Mouse (Mus musculus) right cerebral cortex, postnatal 4 days (tissue): ENCODE measurements around the gene Phkg1.
"Not testable (repeated sequence)": the region's sequence is repeated elsewhere in the genome, so short reads cannot be mapped to it uniquely, and the experiment has no call there.

Source experiments
- DNase-seq: peaks from one replicate; pipeline ENCODE4 v3.0.0-alpha.2; 2022

Phkg1 gene

DNA sequence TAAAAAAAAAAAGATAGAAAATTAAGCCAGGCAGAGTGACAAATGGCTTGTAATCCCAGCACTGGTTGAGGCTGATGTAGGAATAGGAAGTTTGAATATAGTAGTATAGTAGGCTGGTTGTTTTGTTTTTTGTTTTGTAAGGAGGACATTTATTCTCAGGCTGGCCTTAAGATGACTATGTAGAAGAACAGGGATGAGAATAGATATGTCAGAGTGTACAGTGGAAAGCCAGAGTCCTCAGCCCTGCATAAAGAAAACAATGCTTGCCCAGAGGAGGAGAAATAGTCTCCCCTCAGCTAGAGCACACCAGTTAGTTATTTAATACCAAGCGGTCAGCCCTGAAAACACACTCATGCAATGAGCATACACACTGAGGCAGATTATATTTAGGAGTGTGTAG, at the start of gene Phkg1:
TSS of gene Phkg1 (minus strand) at position 101 of the 400 bp plus-strand sequence.
- no peak for DNase-seq

GRCm38 (mm10) chr5:129947528-129948033, 49.2 kb upstream of the Phkg1 start:
- DNase-seq: no peak

DNA sequence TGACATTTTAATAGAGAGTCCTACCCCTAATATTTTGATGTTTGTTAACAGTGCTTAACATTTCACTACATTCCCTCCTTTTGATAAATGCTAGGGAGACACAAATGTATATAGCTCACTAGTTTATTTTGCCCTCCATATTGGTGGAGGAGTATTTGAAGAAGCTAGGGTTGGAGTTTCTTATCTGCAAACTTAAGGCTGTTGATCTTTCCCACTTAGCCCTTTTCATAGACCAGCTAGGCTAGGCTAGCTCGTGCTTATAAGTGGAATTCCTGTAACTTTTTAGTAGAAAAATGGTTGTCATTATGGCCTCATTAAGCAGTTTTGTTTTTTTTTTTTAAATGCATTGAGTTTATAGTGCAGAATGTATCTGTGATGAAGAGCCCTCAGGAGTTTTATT, 45.1 kb upstream of the Phkg1 start:
- DNase-seq: no peak

- peak; percentile 13 for DNase-seq
Observed at GRCm38 (mm10) chr5:129942073-129942939, 44.0 kb upstream of the Phkg1 start.

GRCm38 (mm10) chr5:129941495-129942045, 43.2 kb upstream of the Phkg1 start, which contains the start of gene Vkorc1l1:
TSS of gene Vkorc1l1 (plus strand) at chr5:129941970.
- peak; percentile 98 for DNase-seq

DNA sequence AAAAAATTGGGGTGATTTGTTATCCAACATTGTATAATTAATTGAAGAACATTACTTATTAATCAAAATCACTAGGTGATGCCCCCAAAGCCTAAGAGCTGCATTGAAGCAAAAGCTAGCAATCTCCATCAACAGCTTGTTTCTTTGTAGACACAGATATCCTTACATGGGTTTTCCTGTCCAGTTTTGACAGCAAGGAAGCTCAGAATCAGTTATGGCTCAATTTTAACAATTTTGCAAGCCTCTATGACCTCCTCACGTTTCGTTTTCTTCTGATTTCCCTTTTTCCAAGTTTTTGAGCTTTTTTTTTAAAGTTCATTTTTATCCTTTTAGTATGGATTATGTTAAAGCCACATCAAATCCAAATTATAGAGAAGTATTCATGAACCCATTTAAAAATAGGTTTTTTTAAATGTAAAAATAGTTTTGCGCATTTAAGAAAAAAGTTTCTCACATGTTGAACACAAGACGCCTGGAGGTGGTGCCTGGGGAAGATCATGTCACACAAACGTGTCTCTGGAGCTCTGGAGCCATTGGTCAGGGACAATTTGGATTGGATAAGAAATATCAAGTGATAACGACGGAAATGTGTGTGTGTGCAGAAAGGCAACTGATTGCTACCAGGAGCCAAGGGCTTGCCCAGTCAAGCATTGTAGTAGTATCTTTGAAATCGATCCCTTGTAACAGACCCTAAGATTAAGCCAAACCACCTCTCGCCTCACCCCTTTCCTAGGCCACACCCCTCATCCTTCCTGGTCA, 42.6 kb upstream of the Phkg1 start:
- DNase-seq: no peak

- no peak for DNase-seq
Observed at GRCm38 (mm10) chr5:129940281-129940680, 41.9 kb upstream of the Phkg1 start.

DNA sequence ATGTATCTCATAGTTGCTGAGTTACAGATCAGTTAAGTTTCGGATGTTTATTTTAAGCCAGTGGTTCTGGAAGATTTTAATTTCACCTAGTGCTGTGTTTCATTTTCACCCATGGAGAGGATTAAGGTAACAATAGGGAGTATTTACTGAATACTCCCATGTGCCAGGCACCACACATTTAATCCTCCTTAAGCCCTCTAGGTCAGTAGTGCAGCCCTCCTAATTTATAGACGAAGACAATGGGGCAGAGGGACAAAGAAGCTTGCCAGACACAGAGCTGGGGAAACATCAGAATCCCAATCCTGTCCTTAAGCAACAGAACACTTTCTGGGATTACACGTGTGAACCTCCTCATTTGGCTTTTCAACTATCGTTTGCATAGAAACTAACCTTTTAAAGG, 38.6 kb upstream of the Phkg1 start:
- no peak for DNase-seq

- no peak for DNase-seq
Observed at GRCm38 (mm10) chr5:129929924-129930855, 31.8 kb upstream of the Phkg1 start.

- no peak for DNase-seq
Observed at GRCm38 (mm10) chr5:129925933-129926332, 27.6 kb upstream of the Phkg1 start.

DNA sequence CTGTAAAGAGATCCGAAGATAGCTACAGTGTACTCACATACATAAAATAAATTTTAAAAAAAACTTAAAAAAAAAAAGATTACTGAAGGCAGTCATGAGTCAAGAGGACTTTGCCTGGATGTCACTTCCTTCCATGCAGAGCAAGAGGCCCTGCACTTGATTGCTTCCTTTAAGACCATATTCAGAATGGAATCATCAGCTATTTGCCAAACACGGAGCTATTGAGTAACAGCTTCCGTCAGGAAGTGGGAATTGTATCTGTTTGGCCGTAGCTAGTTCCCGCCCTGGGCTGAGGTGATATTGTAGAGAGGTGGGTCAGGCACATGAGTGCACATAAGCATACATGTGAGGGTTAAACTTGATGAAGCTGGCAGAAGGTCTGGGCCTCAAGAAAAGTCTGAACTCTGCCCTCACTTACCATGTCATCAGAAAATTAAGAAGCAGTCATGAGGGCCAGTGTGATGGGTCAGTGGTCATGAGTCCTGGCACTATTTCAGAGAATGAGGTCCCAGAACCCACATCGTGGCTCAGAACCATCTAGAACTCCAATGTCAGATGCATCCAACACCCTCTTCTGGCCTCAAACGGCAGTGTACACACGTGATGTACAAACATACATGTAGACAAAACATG, 26.6 kb upstream of the Phkg1 start:
- DNase-seq: no peak

DNA sequence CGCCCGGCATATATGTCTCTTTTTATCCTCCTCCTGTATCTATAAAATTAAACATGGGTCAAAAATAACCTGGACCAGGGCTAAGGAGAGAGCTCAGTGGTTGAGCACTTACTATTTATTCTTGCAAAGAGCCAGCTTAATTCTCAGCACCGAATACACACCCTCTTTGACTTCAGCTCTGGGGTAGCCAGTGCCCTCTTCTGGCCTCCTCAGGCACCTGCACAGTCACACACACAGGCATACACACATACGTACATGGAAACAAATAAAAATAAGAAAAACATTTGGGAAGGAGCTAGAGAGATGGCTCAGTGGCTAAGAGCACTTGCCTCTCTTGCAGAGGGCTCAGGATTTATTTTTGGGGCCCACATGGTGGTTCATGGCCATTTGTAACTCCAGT, 23.6 kb upstream of the Phkg1 start:
- no peak for DNase-seq

DNA sequence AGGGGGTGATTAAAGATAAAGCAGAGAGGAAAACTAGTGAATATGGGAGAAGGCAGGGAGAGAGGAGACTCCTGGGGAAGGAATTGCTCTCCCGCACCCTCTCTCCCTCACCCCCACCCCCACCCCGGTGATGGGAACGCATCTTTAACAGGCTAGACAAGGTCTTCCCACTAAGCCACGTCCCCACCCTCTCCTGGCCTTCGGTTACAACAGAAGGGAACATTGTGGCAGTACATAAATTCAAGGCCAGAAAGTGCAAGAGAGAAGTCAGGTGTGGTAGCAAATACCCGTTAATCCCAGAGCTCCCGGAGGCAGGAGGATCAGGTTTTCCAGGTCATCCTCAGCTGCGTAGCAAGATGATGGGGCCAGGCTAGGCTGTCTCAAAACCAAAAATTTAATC, 21.0 kb upstream of the Phkg1 start:
- no peak for DNase-seq

- DNase-seq: no peak
Observed at GRCm38 (mm10) chr5:129918752-129919151, 20.4 kb upstream of the Phkg1 start.

DNA sequence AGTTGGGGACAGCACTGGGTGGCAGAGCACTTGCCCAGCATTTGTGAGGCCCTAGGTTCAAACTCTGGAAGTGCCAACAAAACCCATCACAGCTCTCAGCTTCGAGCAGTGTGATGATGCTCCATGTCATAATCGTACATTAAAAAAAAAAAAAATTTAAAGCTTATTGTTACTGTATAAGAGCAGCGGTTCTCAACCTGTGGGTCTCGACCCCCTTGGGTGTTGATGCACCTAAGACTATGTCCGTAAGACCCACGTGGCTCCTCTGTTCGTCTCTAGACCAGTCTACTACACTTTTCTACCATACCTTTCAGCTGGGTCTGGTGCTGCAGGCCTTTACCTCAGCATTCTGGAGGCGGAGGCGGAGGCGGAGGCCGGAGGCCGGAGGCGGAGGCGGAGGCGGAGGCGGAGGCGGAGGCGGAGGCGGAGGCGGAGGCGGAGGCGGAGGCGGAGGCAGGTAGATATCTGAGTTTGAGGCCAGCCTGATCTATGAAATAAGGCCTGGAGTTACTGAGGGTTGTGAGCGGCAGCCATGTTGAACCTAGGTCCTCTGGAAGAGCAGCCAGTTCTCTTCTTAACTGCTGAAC, 19.8 kb upstream of the Phkg1 start:
- DNase-seq: no peak

DNA sequence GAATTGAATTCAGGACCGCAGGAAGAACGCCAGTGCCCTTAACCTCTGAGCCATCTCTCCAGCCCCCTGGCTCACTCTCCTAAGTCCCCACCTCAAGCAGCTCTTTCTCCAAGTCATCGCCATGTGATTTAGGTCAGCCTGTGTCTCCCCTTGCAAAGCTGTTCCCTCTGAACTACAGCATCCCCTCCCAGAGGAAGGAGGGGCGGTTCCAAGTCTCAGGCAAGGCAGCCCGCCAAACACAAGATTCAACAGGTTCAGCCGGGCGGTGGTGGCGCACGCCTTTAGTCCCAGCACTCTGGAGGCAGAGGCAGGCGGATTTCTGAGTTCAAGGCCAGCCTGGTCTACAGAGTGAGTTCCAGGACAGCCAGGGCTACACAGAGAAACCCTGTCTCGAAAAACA, 17.1 kb upstream of the Phkg1 start:
- not testable (repeated sequence) for DNase-seq

DNA sequence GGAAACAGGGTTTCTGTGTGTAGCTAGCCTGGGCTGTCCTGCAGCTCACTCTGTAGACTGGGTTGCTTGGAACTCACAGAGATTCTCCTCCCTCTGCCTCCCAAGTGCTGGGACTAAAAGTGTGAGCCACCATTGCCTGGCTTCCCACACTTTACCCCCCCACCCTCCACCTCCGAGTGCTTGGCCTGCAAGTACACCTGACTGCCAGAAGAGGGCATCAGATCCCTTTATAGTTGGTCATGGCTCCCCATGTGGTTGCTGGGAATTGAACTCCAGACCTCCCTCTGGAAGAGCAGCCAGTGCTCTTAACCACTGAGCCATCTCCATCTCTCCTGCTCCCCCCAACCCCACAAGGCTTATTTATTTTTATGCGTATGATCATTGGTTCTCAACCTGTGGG, 15.7 kb upstream of the Phkg1 start:
- DNase-seq: no peak

GRCm38 (mm10) chr5:129909591-129909990, 11.2 kb upstream of the Phkg1 start:
- DNase-seq: no peak

DNA sequence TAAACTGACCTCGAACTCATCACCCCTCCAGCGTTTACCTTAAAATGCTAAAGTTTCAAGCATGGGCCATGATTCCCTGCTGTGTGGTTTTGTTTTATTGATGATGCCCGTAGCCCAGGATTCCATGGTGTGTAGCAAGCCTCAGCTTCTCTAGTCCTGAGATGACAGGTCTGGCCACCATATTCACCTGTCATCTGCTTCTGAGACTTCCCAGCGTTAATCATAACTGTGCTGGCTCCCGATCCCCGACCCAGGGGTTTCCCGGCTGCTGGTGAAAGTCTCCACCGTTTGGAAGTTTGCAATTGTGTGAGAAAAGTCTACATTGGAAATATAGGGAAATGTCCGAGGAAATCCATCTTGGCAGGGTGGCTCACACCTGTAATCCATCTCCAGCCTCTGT, 10.8 kb upstream of the Phkg1 start:
- no peak for DNase-seq

DNA sequence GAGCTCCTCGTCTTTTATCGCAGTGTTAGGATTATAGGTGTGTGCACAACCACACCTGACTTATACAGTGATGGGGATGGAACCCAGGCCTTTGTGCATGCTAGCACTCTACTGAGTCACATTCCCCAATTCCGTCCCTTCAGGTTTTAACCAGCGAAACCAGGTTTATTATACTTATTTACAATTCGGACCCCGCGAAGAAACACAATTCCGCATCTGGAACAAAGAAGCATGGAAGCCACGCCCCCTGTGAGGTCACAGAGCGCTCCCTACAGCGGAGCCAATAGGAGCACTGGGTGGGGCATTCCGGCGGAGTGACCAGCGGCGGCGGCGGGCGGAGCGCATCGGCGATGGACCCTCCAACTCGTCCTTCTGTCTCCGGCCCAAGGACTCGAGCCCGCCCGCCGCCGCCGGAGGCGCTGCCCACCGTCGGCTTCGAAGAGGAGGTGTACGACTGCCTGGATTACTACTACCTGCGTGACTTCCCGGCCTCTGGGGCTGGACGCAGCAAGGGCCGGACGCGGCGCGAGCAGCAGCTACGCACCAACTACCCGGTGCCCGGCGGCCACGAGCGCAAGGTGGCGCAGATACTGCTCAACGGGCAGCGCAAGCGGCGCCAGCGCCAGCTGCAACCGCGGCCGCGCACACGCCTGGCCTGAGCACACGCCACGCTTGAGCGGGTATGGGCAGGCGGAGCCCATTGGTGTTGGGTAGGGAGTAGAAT, 10.1 kb upstream of the Phkg1 start, which contains the start of gene Nupr1l:
TSS of gene Nupr1l (plus strand) at position 299 of the 724 bp plus-strand sequence.
- DNase-seq: peak; percentile 88

- no peak for DNase-seq
Observed at GRCm38 (mm10) chr5:129907775-129908174, 9.4 kb upstream of the Phkg1 start.
